Mouse (Mus musculus): Measurements from ENCODE around the gene Zbtb44.

GRCm38 (mm10) chr9:31074836-31075235, 44.4 kb downstream of the Zbtb44 start:
- TF ChIP-seq POLR2A (IDR thresholded peaks at IDR 0.05; ENCODE audit: insufficient read depth, low read length) (no peak), CTCF (IDR thresholded peaks at IDR 0.05; ENCODE audit: low read depth, low read length) (no peak), EP300 (IDR thresholded peaks at IDR 0.05; ENCODE audit: insufficient read depth, low read depth, low read length) (no peak)

Data from ES-Bruce4 (cell line).